Mouse (Mus musculus): ENCODE measurements around the gene Acox1. TPM values are rescaled to one million over a fixed set of nuclear protein-coding genes. Genes with fewer than 3 reads are reported as not detected.

The Acox1 gene
- polyA plus RNA-seq, 1 experiment from 2014 or later, result 68.3 TPM

GRCm38 (mm10) chr11:116146294-116146985 is 52.4 kb downstream of the Acox1 start:
- no peaks in the 10 kb centered on the region for H3K9me3 ChIP-seq (ENCODE audit: control insufficient read depth, low read length)
- no peaks in the 10 kb centered on the region for H3K27me3 ChIP-seq (ENCODE audit: control insufficient read depth, insufficient read depth, low read length)
- no peak overlapping the region for H3K4me2 ChIP-seq (ENCODE audit: low read length)
- no peak overlapping the region for H3K4me3 ChIP-seq (replicated peaks; ENCODE audit: low read depth, low read length)
- H3K9ac ChIP-seq (replicated peaks; ENCODE audit: low read length), result no peak overlapping the region
- DNase-seq (no peak), ATAC-seq (ENCODE audit: low FRiP score, low TSS enrichment) (no peak; the same call in 1 of the 2 replicates)
- H3K36me3 ChIP-seq (ENCODE audit: control insufficient read depth, insufficient read depth, low read length), result peaks cover 100% of the 10 kb centered on the region
- H3K27ac ChIP-seq (replicated peaks; ENCODE audit: low read depth, low read length), result no peak overlapping the region
- WGBS, result 73% methylated on average over 25 of the region's 25 CpGs
- H3K4me1 ChIP-seq (ENCODE audit: control insufficient read depth, insufficient read depth, low read length), result no peaks in the 10 kb centered on the region

GRCm38 (mm10) chr11:116145481-116146293 is 53.2 kb downstream of the Acox1 start:
- no peak overlapping the region for H3K9ac ChIP-seq (replicated peaks; ENCODE audit: low read length)
- DNase-seq, result no peak

GRCm38 (mm10) chr11:116143468-116143867 is 55.4 kb downstream of the Acox1 start:
- H3K9me3 ChIP-seq (ENCODE audit: control insufficient read depth, low read length), result no peaks in the 10 kb centered on the region
- peaks cover 73% of the 10 kb centered on the region for H3K36me3 ChIP-seq (ENCODE audit: control insufficient read depth, insufficient read depth, low read length)
- DNase-seq, result no peak
- H3K27ac ChIP-seq (replicated peaks; ENCODE audit: low read depth, low read length), result no peak overlapping the region
- no peaks in the 10 kb centered on the region for H3K27me3 ChIP-seq (ENCODE audit: control insufficient read depth, insufficient read depth, low read length)
- H3K4me1 ChIP-seq (ENCODE audit: control insufficient read depth, insufficient read depth, low read length), result no peaks in the 10 kb centered on the region
- H3K4me3 ChIP-seq (replicated peaks; ENCODE audit: low read depth, low read length), result no peak overlapping the region
- H3K4me2 ChIP-seq (ENCODE audit: low read length), result no peak overlapping the region
- WGBS, result 93% methylated on average over 3 of the region's 3 CpGs
- no peak overlapping the region for H3K9ac ChIP-seq (replicated peaks; ENCODE audit: low read length)
- ATAC-seq (ENCODE audit: low FRiP score, low TSS enrichment), result no peak

More at GRCm38 (mm10) chr11:116145481-116146293, 53.2 kb downstream of the Acox1 start:
- Histone ChIP-seq H3K4me3 (replicated peaks; ENCODE audit: low read depth, low read length) (no peak overlapping the region), H3K27me3 (ENCODE audit: control insufficient read depth, insufficient read depth, low read length) (no peaks in the 10 kb centered on the region), H3K4me2 (ENCODE audit: low read length) (no peak overlapping the region), H3K27ac (replicated peaks; ENCODE audit: low read depth, low read length) (no peak overlapping the region), H3K9me3 (ENCODE audit: control insufficient read depth, low read length) (no peaks in the 10 kb centered on the region), H3K36me3 (ENCODE audit: control insufficient read depth, insufficient read depth, low read length) (peaks cover 95% of the 10 kb centered on the region), H3K4me1 (ENCODE audit: control insufficient read depth, insufficient read depth, low read length) (no peaks in the 10 kb centered on the region)
- no peak for ATAC-seq (ENCODE audit: low FRiP score, low TSS enrichment)
- WGBS, result 62% methylated on average over 18 of the region's 18 CpGs

- H3K9ac ChIP-seq (replicated peaks; ENCODE audit: low read length), result no peak overlapping the region
- peaks cover 62% of the 10 kb centered on the region for H3K36me3 ChIP-seq (ENCODE audit: control insufficient read depth, insufficient read depth, low read length)
- H3K27ac ChIP-seq (replicated peaks; ENCODE audit: low read depth, low read length), result no peak overlapping the region
- H3K9me3 ChIP-seq (ENCODE audit: control insufficient read depth, low read length), result no peaks in the 10 kb centered on the region
- H3K4me3 ChIP-seq (replicated peaks; ENCODE audit: low read depth, low read length), result no peak overlapping the region
- peaks cover 4% of the 10 kb centered on the region; the same call in 1 of the 2 replicates for H3K4me1 ChIP-seq (ENCODE audit: control insufficient read depth, insufficient read depth, low read length)
- ATAC-seq (ENCODE audit: low FRiP score, low TSS enrichment) (no peak), DNase-seq (no peak)
- WGBS, result 78% methylated on average over 10 of the region's 10 CpGs
- no peak overlapping the region for H3K4me2 ChIP-seq (ENCODE audit: low read length)
- no peaks in the 10 kb centered on the region for H3K27me3 ChIP-seq (ENCODE audit: control insufficient read depth, insufficient read depth, low read length)
These were observed 56.4 kb downstream of the Acox1 start for GRCm38 (mm10) chr11:116142211-116142991.

GRCm38 (mm10) chr11:116138468-116139138 is 60.2 kb downstream of the Acox1 start, which contains the start of gene Mrpl38:
Gene Mrpl38, minus strand, starts transcription at chr11:116138868.
- Histone ChIP-seq H3K36me3 (ENCODE audit: control insufficient read depth, insufficient read depth, low read length) (peaks cover 39% of the 10 kb centered on the region), H3K27me3 (ENCODE audit: control insufficient read depth, insufficient read depth, low read length) (no peaks in the 10 kb centered on the region), H3K27ac (replicated peaks; ENCODE audit: low read depth, low read length) (peak within 1 kb of the TSS; percentile 74), H3K9me3 (ENCODE audit: control insufficient read depth, low read length) (no peaks in the 10 kb centered on the region), H3K4me3 (replicated peaks; ENCODE audit: low read depth, low read length) (peak within 1 kb of the TSS; percentile 87), H3K4me2 (ENCODE audit: low read length) (peak within 1 kb of the TSS; percentile 63), H3K9ac (replicated peaks; ENCODE audit: low read length) (peak within 1 kb of the TSS; percentile 81), H3K4me1 (ENCODE audit: control insufficient read depth, insufficient read depth, low read length) (peaks cover 4% of the 10 kb centered on the region; the same call in 1 of the 2 replicates)
- DNase-seq (peak; percentile 94), ATAC-seq (ENCODE audit: low FRiP score, low TSS enrichment) (peak; percentile 94)
- WGBS, result under 1% methylated on average over 60 of the region's 60 CpGs

GRCm38 (mm10) chr11:116138096-116138467 is 60.8 kb downstream of the Acox1 start:
- Histone ChIP-seq H3K27me3 (ENCODE audit: control insufficient read depth, insufficient read depth, low read length) (no peaks in the 10 kb centered on the region), H3K9me3 (ENCODE audit: control insufficient read depth, low read length) (no peaks in the 10 kb centered on the region), H3K27ac (replicated peaks; ENCODE audit: low read depth, low read length) (peak overlapping the region; percentile 74; the same call in 1 of the 2 replicates), H3K36me3 (ENCODE audit: control insufficient read depth, insufficient read depth, low read length) (peaks cover 35% of the 10 kb centered on the region), H3K9ac (replicated peaks; ENCODE audit: low read length) (peak overlapping the region; percentile 81), H3K4me1 (ENCODE audit: control insufficient read depth, insufficient read depth, low read length) (peaks cover 4% of the 10 kb centered on the region; the same call in 1 of the 2 replicates), H3K4me3 (replicated peaks; ENCODE audit: low read depth, low read length) (peak overlapping the region; percentile 87), H3K4me2 (ENCODE audit: low read length) (peak overlapping the region; percentile 63)
- WGBS, result under 1% methylated on average over 20 of the region's 20 CpGs
- peak; percentile 27 for DNase-seq
- ATAC-seq (ENCODE audit: low FRiP score, low TSS enrichment), result no peak

- no peak for ATAC-seq (ENCODE audit: low FRiP score, low TSS enrichment)
- H3K36me3 ChIP-seq (ENCODE audit: control insufficient read depth, insufficient read depth, low read length), result peaks cover 29% of the 10 kb centered on the region
- no peaks in the 10 kb centered on the region for H3K27me3 ChIP-seq (ENCODE audit: control insufficient read depth, insufficient read depth, low read length)
- H3K9ac ChIP-seq (replicated peaks; ENCODE audit: low read length), result no peak overlapping the region
- H3K27ac ChIP-seq (replicated peaks; ENCODE audit: low read depth, low read length), result no peak overlapping the region
- H3K4me2 ChIP-seq (ENCODE audit: low read length), result no peak overlapping the region
- WGBS, result 92% methylated on average over 10 of the region's 10 CpGs
- no peaks in the 10 kb centered on the region for H3K9me3 ChIP-seq (ENCODE audit: control insufficient read depth, low read length)
- H3K4me1 ChIP-seq (ENCODE audit: control insufficient read depth, insufficient read depth, low read length), result peaks cover 11% of the 10 kb centered on the region
- H3K4me3 ChIP-seq (replicated peaks; ENCODE audit: low read depth, low read length), result no peak overlapping the region
- DNase-seq, result no peak
These were observed 64.7 kb downstream of the Acox1 start for GRCm38 (mm10) chr11:116134171-116134570.

GRCm38 (mm10) chr11:116133497-116133896 is 65.3 kb downstream of the Acox1 start:
- peaks cover 29% of the 10 kb centered on the region for H3K36me3 ChIP-seq (ENCODE audit: control insufficient read depth, insufficient read depth, low read length)
- WGBS, result 89% methylated on average over 5 of the region's 5 CpGs
- H3K4me2 ChIP-seq (ENCODE audit: low read length), result no peak overlapping the region
- no peak overlapping the region for H3K27ac ChIP-seq (replicated peaks; ENCODE audit: low read depth, low read length)
- H3K9ac ChIP-seq (replicated peaks; ENCODE audit: low read length), result no peak overlapping the region
- peaks cover 11% of the 10 kb centered on the region for H3K4me1 ChIP-seq (ENCODE audit: control insufficient read depth, insufficient read depth, low read length)
- no peaks in the 10 kb centered on the region for H3K9me3 ChIP-seq (ENCODE audit: control insufficient read depth, low read length)
- no peaks in the 10 kb centered on the region for H3K27me3 ChIP-seq (ENCODE audit: control insufficient read depth, insufficient read depth, low read length)
- DNase-seq (no peak), ATAC-seq (ENCODE audit: low FRiP score, low TSS enrichment) (no peak)
- no peak overlapping the region for H3K4me3 ChIP-seq (replicated peaks; ENCODE audit: low read depth, low read length)

Measured in midbrain, embryonic 14.5 days (tissue).